Mouse (Mus musculus) forebrain, postnatal 0 days (tissue): ENCODE results near the gene Dtnb. TPM values are rescaled to one million over a fixed set of nuclear protein-coding genes. Genes with fewer than 3 reads are reported as not detected.
"Not testable (repeated sequence)": the region's sequence is repeated elsewhere in the genome, so short reads cannot be mapped to it uniquely, and the experiment has no call there.

ENCODE experiments used
- ATAC-seq: fragments of 200-750 bp; cut with Nextera tagmentation; 2 replicates; pipeline ENCODE4 v1.8.0; 2017; ENCODE audit warnings: mild to moderate bottlenecking, moderate library complexity
- DNase-seq: peaks from one replicate; pipeline ENCODE4 v3.0.0-alpha.2; 2015
- H3K27ac ChIP-seq: fragments of 300-500 bp; sonication (generic); 2 replicates; pipeline ENCODE4 v1.5.1; 2014; ENCODE audit warnings: low read depth, mild to moderate bottlenecking, antibody characterized with exemption, low read length, moderate library complexity, mixed read lengths
- H3K27me3 ChIP-seq: fragments of 300-500 bp; sonication (generic); 2 replicates; pipeline ENCODE4 v1.6.1; 2014; ENCODE audit warnings: mild to moderate bottlenecking, low read length, mixed read lengths; ENCODE audit not compliant: insufficient read depth
- H3K36me3 ChIP-seq: fragments of 300-500 bp; sonication (generic); 2 replicates; pipeline ENCODE4 v1.6.1; 2014; ENCODE audit warnings: mild to moderate bottlenecking, moderate library complexity; ENCODE audit not compliant: insufficient read depth
- H3K4me1 ChIP-seq: fragments of 300-500 bp; sonication (generic); 2 replicates; pipeline ENCODE4 v1.6.1; 2014; ENCODE audit warnings: antibody characterized with exemption; ENCODE audit not compliant: insufficient read depth
- H3K4me2 ChIP-seq: fragments of 300-500 bp; sonication (generic); 2 replicates; pipeline ENCODE4 v1.6.1; 2014; ENCODE audit warnings: low read depth, mild to moderate bottlenecking, moderate library complexity
- H3K4me3 ChIP-seq: fragments of 300-500 bp; sonication (generic); 2 replicates; pipeline ENCODE4 v1.5.1; 2014; ENCODE audit warnings: low read depth, low read length, mixed read lengths
- H3K9ac ChIP-seq: fragments of 300-500 bp; sonication (generic); 2 replicates; pipeline ENCODE4 v1.6.1; 2014; ENCODE audit warnings: mild to moderate bottlenecking
- H3K9me3 ChIP-seq: fragments of 300-500 bp; sonication (generic); 2 replicates; pipeline ENCODE4 v1.6.1; 2016; ENCODE audit warnings: low read length
- CTCF ChIP-seq: sonication (generic); IDR thresholded peaks from 2 replicates; pipeline ENCODE4 v1.5.1; 2016; ENCODE audit warnings: antibody characterized with exemption, control low read depth, low read depth
- WGBS: fragments of 180-500 bp; shearing (Covaris S2); extraction: QIAGEN DNeasy Blood & Tissue Kit; methylation state at CpG from one replicate; pipeline ENCODE4 v1.1.7; 2014; 5-methylcytosine and 5-hydroxymethylcytosine counted together
- polyA plus RNA-seq: library from polyadenylated mRNA; unstranded; fragments of >200 nt; fragmentation: Nextera tagmentation; extraction: Ambion mirVana; gene quantifications from 2 replicates; pipeline ENCODE4 v1.2.1, GENCODE M21; 2015
- total RNA-seq: library from RNA; depleted of rRNA; stranded (reverse); fragments of >200 nt; gene quantifications from 2 replicates; pipeline ENCODE4 v1.2.3, GENCODE M21; 2014

The Dtnb gene
- total and polyA plus RNA-seq, 2 experiments from 2014 or later: 45.7 to 51.0 TPM

- WGBS: 79% methylated on average over 9 of the region's 9 CpGs
- Histone ChIP-seq H3K27ac (no peak overlapping the region), H3K4me3 (no peak overlapping the region), H3K27me3 (no peaks in the 10 kb centered on the region), H3K36me3 (no peaks in the 10 kb centered on the region; the same call in 1 of the 2 replicates), H3K9me3 (no peaks in the 10 kb centered on the region), H3K4me1 (no peaks in the 10 kb centered on the region), H3K4me2 (no peak overlapping the region), H3K9ac (no peak overlapping the region)
- TF ChIP-seq CTCF: no peak
- DNase-seq (no peak), ATAC-seq (no peak)
Measured at GRCm38 (mm10) chr12:3672786-3673185, 100.6 kb downstream of the Dtnb start.

GRCm38 (mm10) chr12:3673886-3674285 is 101.7 kb downstream of the Dtnb start:
- no peaks in the 10 kb centered on the region; the same call in 1 of the 2 replicates for H3K36me3 ChIP-seq
- no peak for ATAC-seq
- H3K4me3 ChIP-seq: no peak overlapping the region
- DNase-seq: no peak
- no peaks in the 10 kb centered on the region for H3K27me3 ChIP-seq
- no peak for TF ChIP-seq CTCF
- no peak overlapping the region for H3K9ac ChIP-seq
- H3K4me1 ChIP-seq: no peaks in the 10 kb centered on the region
- no peak overlapping the region for H3K27ac ChIP-seq
- no peaks in the 10 kb centered on the region for H3K9me3 ChIP-seq
- H3K4me2 ChIP-seq: no peak overlapping the region
- WGBS: 64% methylated on average over 8 of the region's 8 CpGs

GRCm38 (mm10) chr12:3674913-3675312 is 102.7 kb downstream of the Dtnb start:
- Histone ChIP-seq H3K4me3 (no peak overlapping the region), H3K9me3 (no peaks in the 10 kb centered on the region), H3K9ac (no peak overlapping the region), H3K27me3 (no peaks in the 10 kb centered on the region), H3K27ac (no peak overlapping the region), H3K4me1 (no peaks in the 10 kb centered on the region), H3K4me2 (no peak overlapping the region), H3K36me3 (no peaks in the 10 kb centered on the region; the same call in 1 of the 2 replicates)
- no peak for DNase-seq
- no peak for TF ChIP-seq CTCF
- WGBS: 78% methylated on average over 9 of the region's 9 CpGs
- ATAC-seq: no peak

- DNase-seq (no peak), ATAC-seq (no peak)
- Histone ChIP-seq H3K9me3 (no peaks in the 10 kb centered on the region), H3K4me3 (no peak overlapping the region), H3K36me3 (no peaks in the 10 kb centered on the region), H3K9ac (no peak overlapping the region), H3K27ac (no peak overlapping the region), H3K4me2 (no peak overlapping the region), H3K4me1 (no peaks in the 10 kb centered on the region), H3K27me3 (no peaks in the 10 kb centered on the region)
- no peak for TF ChIP-seq CTCF
- WGBS: 77% methylated on average over 5 of the region's 5 CpGs
Measured at GRCm38 (mm10) chr12:3680721-3681120, 108.5 kb downstream of the Dtnb start.

- H3K9me3 ChIP-seq: no peaks in the 10 kb centered on the region
- no peaks in the 10 kb centered on the region for H3K4me1 ChIP-seq
- no peak for TF ChIP-seq CTCF
- H3K9ac ChIP-seq: no peak overlapping the region
- no peak overlapping the region for H3K4me3 ChIP-seq
- 45% methylated on average over 8 of the region's 8 CpGs for WGBS
- no peak for ATAC-seq
- H3K27me3 ChIP-seq: no peaks in the 10 kb centered on the region
- DNase-seq: peak; percentile 30
- no peak overlapping the region for H3K4me2 ChIP-seq
- no peak overlapping the region for H3K27ac ChIP-seq
- H3K36me3 ChIP-seq: 0 out of 2 replicates have a peak, but pooled peaks cover 3% of the 10 kb centered on the region
Measured at GRCm38 (mm10) chr12:3683041-3683440, 110.9 kb downstream of the Dtnb start.

GRCm38 (mm10) chr12:3686419-3686940 is 114.3 kb downstream of the Dtnb start:
- Histone ChIP-seq H3K4me1 (no peaks in the 10 kb centered on the region), H3K9ac (no peak overlapping the region), H3K9me3 (no peaks in the 10 kb centered on the region), H3K4me2 (no peak overlapping the region), H3K27me3 (no peaks in the 10 kb centered on the region), H3K36me3 (0 out of 2 replicates have a peak, but pooled peaks cover 3% of the 10 kb centered on the region), H3K27ac (no peak overlapping the region), H3K4me3 (no peak overlapping the region)
- 93% methylated on average over 7 of the region's 7 CpGs for WGBS
- DNase-seq (no peak), ATAC-seq (no peak)
- TF ChIP-seq CTCF: no peak

GRCm38 (mm10) chr12:3690926-3691529 is 118.8 kb downstream of the Dtnb start:
- DNase-seq, H3K27ac ChIP-seq, H3K4me3 ChIP-seq, H3K4me1 ChIP-seq, H3K9ac ChIP-seq, ATAC-seq, H3K9me3 ChIP-seq, H3K4me2 ChIP-seq, H3K36me3 ChIP-seq, H3K27me3 ChIP-seq: not testable (repeated sequence)
- 92% methylated on average over 17 of the region's 17 CpGs for WGBS
